Mouse (Mus musculus) hematopoietic stem cell, adult 5-6 weeks (primary cell): ENCODE results near the gene Rpl11. TPM values are rescaled to one million over a fixed set of nuclear protein-coding genes. Genes with fewer than 3 reads are reported as not detected.
A peak's percentile ranks its signal among the peaks of the same experiment; 100 is the strongest.

Experiments used
- ATAC-seq, 2 experiments: fragments of 125-278 bp in 1 of 2; replicated peaks in 1 of 2; 2 replicates each; pipeline ENCODE4 v1.8.0; 2016 to 2017; ENCODE audit warnings: inconsistent platforms in 2 of 2, mild to moderate bottlenecking in 2 of 2, moderate number of reproducible peaks in 2 of 2, low read depth in 1 of 2, moderate TSS enrichment in 1 of 2; ENCODE audit not compliant: low FRiP score in 2 of 2, poor library complexity in 2 of 2, severe bottlenecking in 2 of 2, insufficient read depth in 1 of 2, low TSS enrichment in 1 of 2
- total RNA-seq: library from RNA; stranded (forward); fragments of 172-1452, 232-1000 nt; gene quantifications from 2 replicates; pipeline ENCODE4 v1.2.3, GENCODE M21; 2017

Rpl11 gene
- total RNA-seq, 1 experiment from 2014 or later: 829 TPM

- ATAC-seq: no peak
Measured at GRCm38 (mm10) chr4:136045091-136045490, 8.1 kb downstream of the Rpl11 start.

GRCm38 (mm10) chr4:136043784-136044400 lies 9.3 kb downstream of the Rpl11 start:
- ATAC-seq: no peak

- peak; percentile 39 to 46; a peak in 2 of 4 replicates for ATAC-seq
Measured at GRCm38 (mm10) chr4:136035078-136035477, 18.1 kb downstream of the Rpl11 start.

- ATAC-seq: no peak
Measured at GRCm38 (mm10) chr4:136033231-136033630, 20.0 kb downstream of the Rpl11 start.

GRCm38 (mm10) chr4:136030968-136031909 lies 22.0 kb downstream of the Rpl11 start:
- peak; percentile 72 to 77 for ATAC-seq

GRCm38 (mm10) chr4:136028689-136029088 lies 24.5 kb downstream of the Rpl11 start:
- no peak for ATAC-seq

GRCm38 (mm10) chr4:136028132-136028564 lies 25.1 kb downstream of the Rpl11 start:
- ATAC-seq: peak; percentile 23 to 44

- peak; percentile 5 to 8; a peak in 1 of 4 replicates for ATAC-seq
Measured at GRCm38 (mm10) chr4:136027416-136028131, 25.7 kb downstream of the Rpl11 start.

GRCm38 (mm10) chr4:136025350-136025749 lies 27.9 kb downstream of the Rpl11 start:
- no peak for ATAC-seq

GRCm38 (mm10) chr4:136022924-136023323 lies 30.3 kb downstream of the Rpl11 start:
- no peak for ATAC-seq

- peak; percentile 99 for ATAC-seq
Measured at GRCm38 (mm10) chr4:136021549-136022047, 31.6 kb downstream of the Rpl11 start, which contains the start of gene Eloa. Gene Eloa, minus strand, starts transcription at chr4:136021763.

GRCm38 (mm10) chr4:136020743-136021548 lies 32.3 kb downstream of the Rpl11 start:
- peak in 1 of 2 experiments; percentile 25; a peak in 1 of 4 replicates for ATAC-seq

GRCm38 (mm10) chr4:136016059-136016602 lies 37.1 kb downstream of the Rpl11 start:
- no peak for ATAC-seq

GRCm38 (mm10) chr4:136010586-136010985 lies 42.6 kb downstream of the Rpl11 start:
- no peak for ATAC-seq

- no peak for ATAC-seq
Measured at GRCm38 (mm10) chr4:136008782-136009447, 44.3 kb downstream of the Rpl11 start.

GRCm38 (mm10) chr4:136006821-136007220 lies 46.4 kb downstream of the Rpl11 start:
- no peak for ATAC-seq
